In genomic region chr1:194320320-194321036, GRCm38 (mm10) we compare ENCODE assay signal across 20 mouse cellular contexts.
"Had no signal": no experiment of that assay in that cellular context is flagged by ENCODE, and none has a peak within 500 bp of the region (broad histone marks: within the 10 kb centered on the region; RNA-seq: fewer than 3 reads in every experiment).

No protein-coding gene starts in this region.

- H3K27ac ChIP-seq: kidney, embryonic 15.5 days; left cerebral cortex, adult 2 months; liver, embryonic 13.5 days; macrophage; neural tube, embryonic 12.5 days; neural tube, embryonic 15.5 days; stomach, postnatal 0 days had no signal

- H3K4me1 ChIP-seq: kidney, embryonic 15.5 days; liver, embryonic 13.5 days; neural tube, embryonic 12.5 days; neural tube, embryonic 15.5 days had no signal

- DNase-seq: kidney, adult 11 months; kidney, adult 8-10 months; kidney, postnatal 10 days; kidney, postnatal 36 days; layer of hippocampus, postnatal 36 days; liver, embryonic 13.5 days; lung, embryonic 14.5 days; right cerebral cortex, adult 18-20 months; right cerebral cortex, postnatal 14 days; right cerebral cortex, postnatal 4 days; thymus, adult 2 months; thymus, postnatal 14 days; thymus, postnatal 4 days had no signal

- H3K36me3 ChIP-seq: kidney, embryonic 15.5 days; liver, embryonic 13.5 days; neural tube, embryonic 12.5 days; neural tube, embryonic 15.5 days had no signal

- H3K4me2 ChIP-seq: kidney, embryonic 15.5 days; liver, embryonic 13.5 days; lung, embryonic 14.5 days; neural tube, embryonic 12.5 days; neural tube, embryonic 15.5 days had no signal

- H3K9ac ChIP-seq: kidney, embryonic 15.5 days; liver, embryonic 13.5 days; lung, embryonic 14.5 days; neural tube, embryonic 12.5 days; neural tube, embryonic 15.5 days had no signal

- ATAC-seq: lung, postnatal 0 days had no signal

- H3K4me3 ChIP-seq: kidney, embryonic 15.5 days; left cerebral cortex, adult 2 months; liver, embryonic 13.5 days; neural tube, embryonic 12.5 days; neural tube, embryonic 15.5 days had no signal

- H3K27me3 ChIP-seq: kidney, embryonic 15.5 days; liver, embryonic 13.5 days; neural tube, embryonic 12.5 days; neural tube, embryonic 15.5 days had no signal

- H3K9me3 ChIP-seq: kidney, embryonic 15.5 days; liver, embryonic 13.5 days; neural tube, embryonic 12.5 days; neural tube, embryonic 15.5 days had no signal
